Mouse (Mus musculus) megakaryocyte, embryonic 14.5 days (primary cell): Measurements from ENCODE around the gene Gys2.

ENCODE experiments used
- FLI1 ChIP-seq: IDR thresholded peaks from 2 replicates; pipeline ENCODE4 v1.6.1; 2012; ENCODE audit warnings: low read length, inconsistent platforms, mixed read lengths
- GATA1 ChIP-seq: IDR thresholded peaks from 3 replicates; pipeline ENCODE4 v1.6.1; 2012; ENCODE audit warnings: mixed read lengths, low read length, inconsistent platforms, borderline replicate concordance

GRCm38 (mm10) chr6:142485478-142486123 is 12.7 kb upstream of the Gys2 start:
- TF ChIP-seq GATA1 (no peak), FLI1 (no peak)
